Mouse (Mus musculus): ENCODE measurements around the gene Olfr33. TPM values are rescaled to one million over a fixed set of nuclear protein-coding genes. Genes with fewer than 3 reads are reported as not detected.

Gene Olfr33
- polyA plus RNA-seq (2012) = not detected in 2 replicates

DNA sequence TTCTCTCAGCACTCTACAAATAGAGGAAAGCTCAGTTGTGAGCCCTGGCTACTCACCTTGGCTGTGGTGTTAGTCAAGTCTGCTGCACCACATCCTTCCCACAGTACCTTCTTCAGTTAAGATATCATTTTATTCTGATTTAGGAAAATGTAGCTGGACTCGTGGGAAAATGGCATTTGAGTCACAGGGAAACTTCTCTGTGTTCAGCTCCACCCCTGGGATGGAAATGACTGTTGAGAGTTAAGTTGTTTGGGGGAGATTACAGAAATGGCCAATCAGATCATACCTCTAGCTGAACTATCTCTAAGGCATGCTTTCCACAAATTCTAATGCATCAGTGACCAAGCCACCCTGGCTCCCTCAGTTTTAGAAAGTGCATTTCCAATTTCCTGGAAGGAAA, at the start of gene Olfr33:
Gene Olfr33, minus strand, starts transcription at position 101 of the 400 bp plus-strand sequence.
- TF ChIP-seq TAL1 (IDR thresholded peaks at IDR 0.05; ENCODE audit: low read length) (no peak), GATA1 (IDR thresholded peaks at IDR 0.05; ENCODE audit: low read length) (no peak)
- no peak within 1 kb of the TSS for H3K4me3 ChIP-seq (replicated peaks)

DNA sequence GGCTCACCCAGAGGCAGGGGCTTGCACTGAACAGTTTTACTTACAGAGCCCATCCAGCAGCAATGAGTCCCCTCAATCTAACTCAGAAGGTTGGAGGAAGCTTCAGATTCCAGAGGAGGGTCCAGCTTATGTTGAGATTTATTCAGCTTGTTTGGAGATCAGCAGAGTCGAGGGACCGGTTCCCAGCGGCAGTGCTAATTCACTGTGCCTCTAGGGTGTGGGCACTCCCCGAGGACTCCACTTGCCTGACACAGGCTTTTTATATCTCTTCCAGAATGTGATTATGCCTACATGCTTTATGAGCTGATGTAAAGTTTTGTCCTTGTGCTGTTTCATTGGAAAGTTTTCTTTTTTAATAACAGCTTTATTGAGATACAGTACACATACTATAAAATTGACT, 40.4 kb upstream of the Olfr33 start, which contains the start of the genes Olfr560 and Olfr78:
Gene Olfr560, minus strand, starts transcription at position 101 of the 400 bp plus-strand sequence.
Gene Olfr78, minus strand, starts transcription at position 206 of the 400 bp plus-strand sequence.
- Histone ChIP-seq H3K4me3 (replicated peaks) (no peak within 1 kb of the TSS), H3K4me1 (ENCODE audit: control insufficient read depth) (no peaks in the 10 kb centered on the region), H3K9me3 (ENCODE audit: control insufficient read depth, low read length) (no peaks in the 10 kb centered on the region), H3K36me3 (ENCODE audit: control insufficient read depth) (no peaks in the 10 kb centered on the region), H3K27me3 (ENCODE audit: control insufficient read depth) (no peaks in the 10 kb centered on the region)
- TF ChIP-seq TAL1 (IDR thresholded peaks at IDR 0.05; ENCODE audit: low read length) (no peak), GATA1 (IDR thresholded peaks at IDR 0.05; ENCODE audit: low read length) (no peak)

More for the DNA sequence above, at the start of gene Olfr33:
- Histone ChIP-seq H3K4me1 (ENCODE audit: control insufficient read depth) (no peaks in the 10 kb centered on the region), H3K9me3 (ENCODE audit: control insufficient read depth, low read length) (no peaks in the 10 kb centered on the region), H3K27me3 (ENCODE audit: control insufficient read depth) (no peaks in the 10 kb centered on the region), H3K36me3 (ENCODE audit: control insufficient read depth) (no peaks in the 10 kb centered on the region)

DNA sequence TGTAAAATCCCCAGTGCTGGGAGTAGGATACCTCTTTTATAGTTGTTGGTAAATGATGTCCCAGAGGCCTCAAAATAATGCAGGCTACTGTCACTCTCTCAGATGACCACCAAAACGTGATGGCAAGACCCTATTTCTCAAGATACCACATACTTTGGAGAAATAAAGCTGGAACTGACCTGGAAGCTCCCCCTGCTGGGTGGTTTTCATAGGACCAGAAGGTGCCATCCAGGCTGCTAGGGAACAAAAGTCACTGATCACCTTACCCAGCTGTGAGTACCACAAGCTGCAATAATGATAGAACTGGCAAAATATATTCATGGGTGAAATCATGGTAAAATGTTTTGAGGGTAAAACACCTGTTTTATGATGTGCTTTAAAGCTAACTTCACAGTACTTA, 33.2 kb upstream of the Olfr33 start:
- H3K36me3 ChIP-seq (ENCODE audit: control insufficient read depth) = no peaks in the 10 kb centered on the region
- H3K4me1 ChIP-seq (ENCODE audit: control insufficient read depth) = no peaks in the 10 kb centered on the region
- H3K4me3 ChIP-seq (replicated peaks) = no peak overlapping the region
- H3K9me3 ChIP-seq (ENCODE audit: control insufficient read depth, low read length) = no peaks in the 10 kb centered on the region
- TF ChIP-seq TAL1 (IDR thresholded peaks at IDR 0.05; ENCODE audit: low read length) = no peak
- TF ChIP-seq GATA1 (IDR thresholded peaks at IDR 0.05; ENCODE audit: low read length) = no peak
- no peaks in the 10 kb centered on the region for H3K27me3 ChIP-seq (ENCODE audit: control insufficient read depth)

DNA sequence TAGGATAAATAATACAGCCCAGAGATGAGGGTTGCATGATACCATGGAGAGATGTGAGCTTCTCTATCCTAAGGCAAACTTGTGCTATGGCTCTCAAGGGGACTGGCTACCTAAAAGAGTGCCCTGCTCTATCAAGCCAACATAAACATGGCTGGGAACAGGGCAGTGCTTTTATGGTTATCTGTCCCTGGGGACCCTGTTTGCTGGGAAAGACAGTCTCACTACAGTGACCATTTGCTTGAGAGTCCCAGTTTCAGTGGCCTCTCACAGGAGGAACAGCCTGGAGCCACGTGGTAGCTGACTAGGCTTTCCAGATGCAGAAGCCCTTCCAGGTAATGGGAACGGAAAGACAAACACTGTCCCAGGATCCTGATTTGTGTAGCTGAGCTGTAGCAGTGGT, 18.8 kb upstream of the Olfr33 start:
- no peak for TF ChIP-seq TAL1 (IDR thresholded peaks at IDR 0.05; ENCODE audit: low read length)
- no peak for TF ChIP-seq GATA1 (IDR thresholded peaks at IDR 0.05; ENCODE audit: low read length)
- H3K27me3 ChIP-seq (ENCODE audit: control insufficient read depth) = no peaks in the 10 kb centered on the region
- H3K4me3 ChIP-seq (replicated peaks) = no peak overlapping the region
- no peaks in the 10 kb centered on the region for H3K36me3 ChIP-seq (ENCODE audit: control insufficient read depth)
- H3K9me3 ChIP-seq (ENCODE audit: control insufficient read depth, low read length) = no peaks in the 10 kb centered on the region
- no peaks in the 10 kb centered on the region for H3K4me1 ChIP-seq (ENCODE audit: control insufficient read depth)

DNA sequence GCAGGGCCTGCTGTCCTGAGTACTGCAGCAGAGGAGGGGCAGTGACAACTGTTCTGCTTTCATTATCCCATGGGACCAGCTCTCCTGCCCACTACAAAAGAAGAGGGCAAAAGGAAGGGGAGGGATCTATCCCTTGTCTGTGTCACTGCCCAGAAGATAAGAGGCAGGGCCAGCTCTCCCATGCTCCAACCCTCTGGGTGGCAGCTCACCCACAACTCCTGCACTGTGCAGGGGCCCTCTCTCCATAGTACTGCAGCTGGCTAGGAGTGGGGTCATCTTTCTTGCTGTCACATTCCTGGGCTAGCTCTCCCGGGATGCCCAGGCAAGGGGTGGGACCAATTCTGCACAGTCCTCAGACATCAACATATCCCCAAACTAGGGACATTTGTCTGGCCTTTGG, 14.9 kb upstream of the Olfr33 start:
- Histone ChIP-seq H3K4me1 (ENCODE audit: control insufficient read depth) (no peaks in the 10 kb centered on the region), H3K4me3 (replicated peaks) (no peak overlapping the region), H3K9me3 (ENCODE audit: control insufficient read depth, low read length) (no peaks in the 10 kb centered on the region), H3K36me3 (ENCODE audit: control insufficient read depth) (no peaks in the 10 kb centered on the region), H3K27me3 (ENCODE audit: control insufficient read depth) (no peaks in the 10 kb centered on the region)
- TF ChIP-seq GATA1 (IDR thresholded peaks at IDR 0.05; ENCODE audit: low read length) = no peak
- no peak for TF ChIP-seq TAL1 (IDR thresholded peaks at IDR 0.05; ENCODE audit: low read length)

DNA sequence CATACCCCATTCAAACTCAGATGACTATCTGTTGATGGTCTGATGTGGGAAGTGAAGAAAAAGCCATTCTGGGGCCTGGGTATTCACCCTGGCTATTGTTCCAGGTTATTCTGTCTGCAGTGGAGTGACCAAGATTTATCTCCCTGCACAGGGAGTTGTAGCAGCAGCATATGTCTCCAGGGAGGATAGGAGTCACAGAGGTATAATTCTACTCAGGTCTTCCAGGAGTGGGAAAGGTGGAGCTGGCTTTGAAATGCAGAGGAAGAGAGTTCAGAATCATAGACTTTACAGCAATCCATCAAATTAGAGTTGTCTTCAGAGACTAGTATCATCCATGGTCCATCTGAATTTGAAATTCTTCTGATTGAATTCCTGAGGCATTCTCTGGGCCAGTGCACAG, 8.5 kb upstream of the Olfr33 start, which contains the start of gene Olfr559:
Gene Olfr559, minus strand, starts transcription at position 101 of the 400 bp plus-strand sequence.
- Histone ChIP-seq H3K4me3 (replicated peaks) (no peak within 1 kb of the TSS), H3K4me1 (ENCODE audit: control insufficient read depth) (no peaks in the 10 kb centered on the region), H3K9me3 (ENCODE audit: control insufficient read depth, low read length) (no peaks in the 10 kb centered on the region), H3K36me3 (ENCODE audit: control insufficient read depth) (no peaks in the 10 kb centered on the region), H3K27me3 (ENCODE audit: control insufficient read depth) (no peaks in the 10 kb centered on the region)
- no peak for TF ChIP-seq TAL1 (IDR thresholded peaks at IDR 0.05; ENCODE audit: low read length)
- no peak for TF ChIP-seq GATA1 (IDR thresholded peaks at IDR 0.05; ENCODE audit: low read length)

DNA sequence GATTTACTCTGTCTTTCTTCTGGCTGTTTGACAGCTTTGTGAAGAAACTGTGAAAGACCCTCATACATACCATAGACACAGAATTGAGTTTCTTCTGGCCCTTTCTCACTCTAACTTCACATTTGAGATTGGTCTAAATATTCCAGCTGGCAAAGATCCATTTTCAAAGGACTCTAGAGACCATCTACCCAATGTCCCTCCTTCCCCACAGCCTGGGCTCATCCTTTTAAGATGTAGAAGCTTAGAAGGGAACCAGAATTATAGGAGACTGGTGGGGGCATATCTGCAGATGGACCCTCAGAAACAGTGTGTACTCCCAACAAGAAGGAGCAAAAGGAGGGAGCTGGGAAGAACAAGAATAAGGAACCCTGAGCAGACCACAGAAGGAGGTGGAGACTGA, 17.0 kb downstream of the Olfr33 start, which contains the start of gene Olfr558:
Gene Olfr558, plus strand, starts transcription at position 301 of the 400 bp plus-strand sequence.
- TF ChIP-seq GATA1 (IDR thresholded peaks at IDR 0.05; ENCODE audit: low read length) = no peak
- no peak for TF ChIP-seq TAL1 (IDR thresholded peaks at IDR 0.05; ENCODE audit: low read length)
- Histone ChIP-seq H3K9me3 (ENCODE audit: control insufficient read depth, low read length) (no peaks in the 10 kb centered on the region), H3K27me3 (ENCODE audit: control insufficient read depth) (no peaks in the 10 kb centered on the region), H3K4me1 (ENCODE audit: control insufficient read depth) (no peaks in the 10 kb centered on the region), H3K4me3 (replicated peaks) (no peak within 1 kb of the TSS), H3K36me3 (ENCODE audit: control insufficient read depth) (no peaks in the 10 kb centered on the region)

DNA sequence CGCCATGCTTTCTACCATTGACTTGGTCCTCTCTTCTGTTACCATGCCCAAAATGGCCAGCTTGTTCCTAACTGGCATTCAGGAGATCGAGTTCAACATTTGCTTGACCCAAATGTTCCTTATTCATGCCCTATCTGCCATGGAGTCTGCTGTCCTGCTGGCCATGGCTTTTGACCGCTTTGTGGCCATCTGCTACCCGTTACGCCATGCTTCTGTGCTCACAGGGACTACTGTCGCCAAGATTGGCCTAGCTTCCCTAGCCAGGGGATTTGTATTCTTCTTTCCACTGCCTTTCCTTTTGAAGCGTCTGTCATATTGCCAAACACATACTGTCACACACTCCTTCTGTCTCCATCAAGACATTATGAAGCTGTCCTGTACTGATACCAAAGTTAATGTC, 20.4 kb downstream of the Olfr33 start:
- no peaks in the 10 kb centered on the region for H3K27me3 ChIP-seq (ENCODE audit: control insufficient read depth)
- no peaks in the 10 kb centered on the region for H3K9me3 ChIP-seq (ENCODE audit: control insufficient read depth, low read length)
- no peaks in the 10 kb centered on the region for H3K4me1 ChIP-seq (ENCODE audit: control insufficient read depth)
- H3K4me3 ChIP-seq (replicated peaks) = no peak overlapping the region
- no peaks in the 10 kb centered on the region for H3K36me3 ChIP-seq (ENCODE audit: control insufficient read depth)
- TF ChIP-seq GATA1 (IDR thresholded peaks at IDR 0.05; ENCODE audit: low read length) (no peak), TAL1 (IDR thresholded peaks at IDR 0.05; ENCODE audit: low read length) (no peak)

DNA sequence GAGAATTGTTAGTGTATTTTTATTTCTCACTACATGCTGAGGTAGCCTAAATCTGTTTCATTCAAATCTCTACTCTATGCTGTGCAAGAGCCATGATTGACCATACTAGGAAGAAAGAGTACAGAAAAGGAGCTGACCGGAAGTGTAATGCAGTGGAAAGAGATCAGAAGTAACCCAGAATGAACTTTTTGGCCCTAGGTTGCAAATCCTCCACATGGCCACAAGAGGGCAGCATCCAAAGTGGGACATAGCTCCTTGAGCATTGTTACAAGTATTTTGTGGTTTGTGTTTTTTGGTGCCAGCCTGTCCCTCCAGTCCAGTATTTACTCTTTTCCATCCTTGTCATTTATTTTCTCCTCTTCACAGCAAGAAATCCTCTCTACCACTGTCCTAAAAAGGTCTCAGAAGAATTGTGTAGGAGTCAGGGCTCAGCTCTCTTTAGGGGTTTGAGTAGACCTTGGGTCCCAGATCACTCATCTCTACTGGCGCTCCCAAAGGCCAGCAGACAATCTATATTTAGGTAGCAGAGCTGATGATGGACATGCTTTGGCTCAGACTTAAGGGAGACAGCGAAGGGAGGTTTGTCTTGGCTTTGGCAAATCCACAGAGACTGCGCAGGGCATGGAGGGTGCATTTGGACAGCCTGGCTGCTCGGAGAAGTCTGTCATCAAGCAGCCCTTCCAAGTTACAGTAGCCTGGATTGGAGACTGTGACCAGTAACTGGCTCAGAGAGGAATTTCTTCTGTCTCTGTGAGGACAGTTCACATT, 23.3 kb downstream of the Olfr33 start, which contains the start of gene Olfr557:
Gene Olfr557, plus strand, starts transcription at position 553 of the 768 bp plus-strand sequence.
- H3K36me3 ChIP-seq (ENCODE audit: control insufficient read depth) = no peaks in the 10 kb centered on the region
- no peaks in the 10 kb centered on the region for H3K27me3 ChIP-seq (ENCODE audit: control insufficient read depth)
- TF ChIP-seq GATA1 (IDR thresholded peaks at IDR 0.05; ENCODE audit: low read length) (no peak), TAL1 (IDR thresholded peaks at IDR 0.05; ENCODE audit: low read length) (no peak)
- no peaks in the 10 kb centered on the region for H3K4me1 ChIP-seq (ENCODE audit: control insufficient read depth)
- H3K9me3 ChIP-seq (ENCODE audit: control insufficient read depth, low read length) = no peaks in the 10 kb centered on the region
- H3K4me3 ChIP-seq (replicated peaks) = no peak within 1 kb of the TSS
